Mouse (Mus musculus): Measurements from ENCODE around the gene Mtss1l. TPM values are rescaled to one million over a fixed set of nuclear protein-coding genes. Genes with fewer than 3 reads are reported as not detected.
"Not testable (repeated sequence)": the region's sequence is repeated elsewhere in the genome, so short reads cannot be mapped to it uniquely, and the experiment has no call there.

The Mtss1l gene
- polyA plus RNA-seq, 1 experiment from 2014 or later = 13.2 TPM

DNA sequence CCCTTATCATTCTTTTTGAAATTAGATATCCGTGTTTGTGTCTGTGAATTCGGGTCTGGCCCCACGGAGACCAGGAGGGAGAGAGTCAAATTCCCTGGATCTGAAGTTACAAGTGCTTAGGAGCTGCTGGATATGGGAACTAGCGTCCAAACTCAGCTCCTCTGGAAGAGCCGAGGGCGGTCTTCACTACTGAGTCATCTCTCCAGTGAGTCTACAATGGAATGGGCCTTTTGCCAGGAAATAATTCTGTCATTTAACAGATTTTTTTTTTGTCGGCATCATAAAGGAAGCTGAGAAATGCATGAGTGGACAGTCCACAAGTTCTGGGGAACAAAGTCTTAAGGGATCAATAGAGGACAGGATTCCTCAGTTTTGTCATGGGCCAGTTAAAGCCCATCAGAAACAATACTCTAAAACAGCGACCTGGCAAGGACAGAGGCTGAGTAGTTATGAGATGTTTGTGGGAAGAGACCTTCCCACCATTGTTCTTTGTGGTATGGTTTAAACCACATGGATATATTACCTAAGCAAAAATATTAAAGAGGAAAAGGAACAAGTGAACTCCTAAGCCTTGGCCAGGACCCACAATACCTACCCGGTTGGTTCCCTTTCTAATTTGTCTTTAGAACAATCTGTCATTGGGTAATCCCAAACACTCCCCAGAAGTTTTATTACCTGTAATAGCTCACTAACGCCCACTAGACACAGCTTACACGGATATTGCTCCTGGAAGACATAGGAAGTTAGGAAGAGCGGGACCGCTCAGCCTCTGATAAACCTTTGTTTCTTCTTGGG lies 58.8 kb downstream of the Mtss1l start:
- WGBS = 66% methylated on average over 13 of the region's 13 CpGs

DNA sequence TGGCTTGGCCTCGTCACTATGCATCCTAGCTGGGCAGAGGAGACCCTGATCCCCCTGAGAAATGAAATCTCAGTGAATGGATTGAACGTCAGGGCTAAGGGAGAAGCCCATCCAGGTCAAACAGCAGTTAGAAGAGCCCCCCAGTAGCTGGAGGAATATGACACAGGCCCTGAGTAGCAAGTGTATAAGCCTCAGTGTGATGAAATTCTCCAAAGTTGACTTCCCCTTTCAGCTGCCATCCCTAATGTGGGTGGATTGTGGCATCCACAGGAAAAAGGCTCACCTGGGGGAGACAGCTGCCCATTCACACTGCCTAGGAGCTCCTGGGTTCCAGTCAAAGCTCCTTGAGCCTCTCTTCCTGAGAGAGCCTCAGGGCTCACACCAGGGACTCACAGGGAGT lies 64.1 kb downstream of the Mtss1l start:
- Histone ChIP-seq H3K27ac (ENCODE audit: low read length) (no peak overlapping the region), H3K9ac (ENCODE audit: low read length) (no peak overlapping the region), H3K4me2 (ENCODE audit: low read depth, low read length) (no peak overlapping the region), H3K36me3 (ENCODE audit: control insufficient read depth, insufficient read depth, low read length) (no peaks in the 10 kb centered on the region), H3K4me3 (ENCODE audit: low read length) (no peak overlapping the region), H3K27me3 (ENCODE audit: control insufficient read depth, insufficient read depth, low read depth, low read length) (no peaks in the 10 kb centered on the region), H3K4me1 (replicated peaks; ENCODE audit: control insufficient read depth, insufficient read depth, low read length) (peaks cover 9% of the 10 kb centered on the region), H3K9me3 (ENCODE audit: control insufficient read depth, low read length) (no peaks in the 10 kb centered on the region)
- no peak for ATAC-seq (ENCODE audit: low read depth)
- WGBS = 69% methylated on average over 2 of the region's 2 CpGs

More for the DNA sequence above, 58.8 kb downstream of the Mtss1l start:
- ATAC-seq (ENCODE audit: low read depth) = no peak
- no peak overlapping the region for H3K27ac ChIP-seq (ENCODE audit: low read length)
- no peak overlapping the region for H3K9ac ChIP-seq (ENCODE audit: low read length)
- no peak overlapping the region for H3K4me3 ChIP-seq (ENCODE audit: low read length)
- no peaks in the 10 kb centered on the region for H3K36me3 ChIP-seq (ENCODE audit: control insufficient read depth, insufficient read depth, low read length)
- no peaks in the 10 kb centered on the region for H3K4me1 ChIP-seq (replicated peaks; ENCODE audit: control insufficient read depth, insufficient read depth, low read length)
- H3K27me3 ChIP-seq (ENCODE audit: control insufficient read depth, insufficient read depth, low read depth, low read length) = no peaks in the 10 kb centered on the region
- peaks cover 5% of the 10 kb centered on the region for H3K9me3 ChIP-seq (ENCODE audit: control insufficient read depth, low read length)
- no peak overlapping the region for H3K4me2 ChIP-seq (ENCODE audit: low read depth, low read length)

DNA sequence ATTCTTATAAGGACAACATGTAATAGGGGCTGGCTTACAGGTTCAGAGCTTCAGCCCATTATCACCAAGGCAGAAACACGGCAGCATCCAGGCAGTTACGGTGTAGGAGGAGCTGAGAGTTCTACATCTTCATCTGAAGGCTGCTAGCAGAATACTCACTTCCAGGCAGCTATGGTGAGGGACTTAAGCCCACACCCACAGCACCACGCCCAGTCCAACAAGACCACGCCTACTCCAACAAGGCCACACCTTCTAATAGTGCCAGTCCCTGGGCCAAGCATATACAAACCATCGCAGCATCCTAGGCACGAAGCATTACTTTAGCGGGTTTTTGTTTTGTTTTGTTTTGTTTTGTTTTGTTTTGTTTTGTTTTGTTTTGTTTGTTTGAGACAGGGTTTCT lies 65.2 kb downstream of the Mtss1l start:
- not testable (repeated sequence) for H3K4me1 ChIP-seq (replicated peaks; ENCODE audit: control insufficient read depth, insufficient read depth, low read length); H3K27me3 ChIP-seq (ENCODE audit: control insufficient read depth, insufficient read depth, low read depth, low read length); H3K27ac ChIP-seq (ENCODE audit: low read length); H3K4me2 ChIP-seq (ENCODE audit: low read depth, low read length); H3K9ac ChIP-seq (ENCODE audit: low read length); H3K9me3 ChIP-seq (ENCODE audit: control insufficient read depth, low read length); H3K36me3 ChIP-seq (ENCODE audit: control insufficient read depth, insufficient read depth, low read length); ATAC-seq (ENCODE audit: low read depth); H3K4me3 ChIP-seq (ENCODE audit: low read length)
- WGBS = 77% methylated on average over 7 of the region's 7 CpGs

DNA sequence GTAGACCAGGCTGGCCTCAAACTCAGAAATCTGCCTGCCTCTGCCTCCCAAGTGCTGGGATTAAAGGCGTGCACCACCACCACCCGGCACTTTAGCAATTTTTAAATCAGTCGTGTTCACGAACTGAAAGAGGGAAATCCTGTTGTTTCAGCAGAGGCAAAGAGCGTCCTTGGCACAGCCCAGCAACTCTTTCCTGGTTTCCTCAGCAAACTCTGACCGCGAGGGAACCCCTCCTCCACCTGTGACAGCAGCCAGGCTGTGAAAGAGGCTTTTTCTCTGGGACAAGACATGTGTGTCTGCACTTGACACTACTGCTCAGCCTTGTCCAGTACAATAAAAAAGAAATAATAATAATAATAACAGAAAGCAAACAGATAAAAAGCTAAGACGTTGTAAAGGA lies 65.7 kb downstream of the Mtss1l start:
- Histone ChIP-seq H3K9ac (ENCODE audit: low read length) (no peak overlapping the region), H3K9me3 (ENCODE audit: control insufficient read depth, low read length) (no peaks in the 10 kb centered on the region), H3K27ac (ENCODE audit: low read length) (no peak overlapping the region), H3K36me3 (ENCODE audit: control insufficient read depth, insufficient read depth, low read length) (no peaks in the 10 kb centered on the region), H3K4me2 (ENCODE audit: low read depth, low read length) (no peak overlapping the region), H3K4me1 (replicated peaks; ENCODE audit: control insufficient read depth, insufficient read depth, low read length) (peaks cover 12% of the 10 kb centered on the region), H3K27me3 (ENCODE audit: control insufficient read depth, insufficient read depth, low read depth, low read length) (no peaks in the 10 kb centered on the region), H3K4me3 (ENCODE audit: low read length) (no peak overlapping the region)
- ATAC-seq (ENCODE audit: low read depth) = no peak
- WGBS = 60% methylated on average over 8 of the region's 8 CpGs

DNA sequence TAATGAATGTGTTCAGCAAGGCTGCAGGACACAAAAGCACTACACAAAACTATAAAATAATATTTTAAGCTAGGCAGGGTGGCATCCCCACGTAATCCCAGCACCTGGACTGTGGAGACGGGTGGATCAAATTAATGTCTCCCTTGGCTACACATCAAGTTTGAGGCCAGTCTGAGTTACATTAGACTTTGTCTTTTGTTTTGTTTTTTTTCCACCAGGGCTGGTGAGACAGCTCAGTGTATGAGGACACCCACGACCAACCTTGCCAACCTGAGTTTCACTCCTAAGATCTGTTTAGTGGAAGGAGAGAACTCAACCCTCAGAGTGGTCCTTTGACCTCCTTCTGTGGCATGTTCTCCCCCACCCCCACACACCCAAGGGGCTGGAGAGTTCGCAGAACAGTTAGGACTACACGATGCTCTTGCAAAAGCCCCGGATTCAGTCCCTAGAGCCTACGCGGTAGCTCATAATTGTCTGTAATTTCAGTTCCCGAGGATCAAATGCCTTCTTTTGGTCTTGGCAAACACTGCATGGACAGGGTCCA lies 66.2 kb downstream of the Mtss1l start:
- Histone ChIP-seq H3K9ac (ENCODE audit: low read length) (no peak overlapping the region), H3K4me1 (replicated peaks; ENCODE audit: control insufficient read depth, insufficient read depth, low read length) (peaks cover 17% of the 10 kb centered on the region), H3K27ac (ENCODE audit: low read length) (no peak overlapping the region), H3K36me3 (ENCODE audit: control insufficient read depth, insufficient read depth, low read length) (no peaks in the 10 kb centered on the region), H3K9me3 (ENCODE audit: control insufficient read depth, low read length) (no peaks in the 10 kb centered on the region), H3K27me3 (ENCODE audit: control insufficient read depth, insufficient read depth, low read depth, low read length) (no peaks in the 10 kb centered on the region), H3K4me3 (ENCODE audit: low read length) (no peak overlapping the region), H3K4me2 (ENCODE audit: low read depth, low read length) (no peak overlapping the region)
- WGBS = 85% methylated on average over 9 of the region's 9 CpGs
- ATAC-seq (ENCODE audit: low read depth) = no peak

DNA sequence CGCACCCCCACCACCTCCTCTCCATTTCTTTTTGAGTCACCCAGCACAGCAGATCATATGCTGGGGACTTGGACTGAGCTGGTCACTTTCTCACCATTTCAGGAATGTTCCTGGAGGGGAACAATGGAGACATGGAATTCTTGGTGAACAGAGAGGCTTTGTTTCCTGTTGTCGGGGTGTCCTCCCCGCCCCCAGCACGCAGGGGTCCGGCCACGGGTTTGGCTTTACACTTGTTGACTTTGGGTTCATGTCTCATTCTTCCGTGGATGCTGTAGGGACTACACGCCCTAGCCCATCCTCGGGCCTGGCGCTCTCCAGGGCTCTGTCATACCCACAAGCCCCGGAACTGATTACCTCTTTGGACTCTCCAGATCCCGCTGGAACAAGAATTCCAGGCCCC lies 67.7 kb downstream of the Mtss1l start:
- Histone ChIP-seq H3K4me2 (ENCODE audit: low read depth, low read length) (no peak overlapping the region), H3K4me3 (ENCODE audit: low read length) (no peak overlapping the region), H3K36me3 (ENCODE audit: control insufficient read depth, insufficient read depth, low read length) (no peaks in the 10 kb centered on the region), H3K9me3 (ENCODE audit: control insufficient read depth, low read length) (no peaks in the 10 kb centered on the region), H3K4me1 (replicated peaks; ENCODE audit: control insufficient read depth, insufficient read depth, low read length) (peaks cover 27% of the 10 kb centered on the region), H3K27me3 (ENCODE audit: control insufficient read depth, insufficient read depth, low read depth, low read length) (no peaks in the 10 kb centered on the region), H3K9ac (ENCODE audit: low read length) (no peak overlapping the region), H3K27ac (ENCODE audit: low read length) (no peak overlapping the region)
- WGBS = 55% methylated on average over 12 of the region's 12 CpGs
- no peak for ATAC-seq (ENCODE audit: low read depth)

DNA sequence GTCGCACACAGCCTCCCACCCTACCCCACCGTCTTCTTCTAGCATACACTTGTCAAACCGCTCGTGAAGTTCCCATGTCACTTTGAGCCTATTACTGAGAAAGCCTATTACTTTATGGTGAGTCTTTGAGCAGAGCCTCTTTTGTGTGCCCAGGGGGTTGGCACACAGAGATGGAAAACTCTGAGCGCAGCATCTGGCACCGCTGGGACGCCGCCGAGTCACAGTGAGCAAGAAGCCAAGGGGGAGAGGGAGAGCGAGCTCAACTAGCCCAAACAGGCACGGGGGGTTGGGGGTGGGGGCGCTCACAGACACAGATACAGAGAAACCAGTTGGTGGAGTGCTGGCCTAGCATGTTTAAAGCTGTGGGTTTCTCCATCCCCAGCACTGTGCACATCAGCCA lies 68.3 kb downstream of the Mtss1l start:
- Histone ChIP-seq H3K36me3 (ENCODE audit: control insufficient read depth, insufficient read depth, low read length) (no peaks in the 10 kb centered on the region), H3K4me1 (replicated peaks; ENCODE audit: control insufficient read depth, insufficient read depth, low read length) (peaks cover 28% of the 10 kb centered on the region), H3K27me3 (ENCODE audit: control insufficient read depth, insufficient read depth, low read depth, low read length) (no peaks in the 10 kb centered on the region), H3K9me3 (ENCODE audit: control insufficient read depth, low read length) (no peaks in the 10 kb centered on the region), H3K4me3 (ENCODE audit: low read length) (no peak overlapping the region), H3K4me2 (ENCODE audit: low read depth, low read length) (no peak overlapping the region), H3K9ac (ENCODE audit: low read length) (no peak overlapping the region), H3K27ac (ENCODE audit: low read length) (no peak overlapping the region)
- ATAC-seq (ENCODE audit: low read depth) = no peak
- 40% methylated on average over 12 of the region's 12 CpGs for WGBS

DNA sequence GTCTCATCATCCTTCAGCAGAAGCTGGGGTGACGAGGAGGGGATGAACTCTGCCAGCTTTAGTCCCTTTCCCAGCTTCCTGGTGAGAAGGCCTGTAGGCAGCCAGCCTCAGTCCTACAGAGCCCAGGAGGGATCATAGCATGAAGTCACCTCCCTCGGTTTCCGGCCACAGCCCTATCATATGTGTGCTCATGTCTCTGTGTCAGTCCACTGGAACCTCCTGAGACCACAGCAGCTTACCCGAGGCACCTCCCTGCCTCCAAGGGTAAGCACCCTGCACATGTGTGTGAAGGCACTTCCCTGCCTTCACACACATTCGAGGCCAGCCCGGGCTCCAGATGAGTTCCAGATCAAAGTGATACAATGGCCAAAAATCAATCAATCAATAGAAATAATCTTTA lies 69.0 kb downstream of the Mtss1l start:
- Histone ChIP-seq H3K9me3 (ENCODE audit: control insufficient read depth, low read length) (no peaks in the 10 kb centered on the region), H3K9ac (ENCODE audit: low read length) (no peak overlapping the region), H3K4me3 (ENCODE audit: low read length) (no peak overlapping the region), H3K36me3 (ENCODE audit: control insufficient read depth, insufficient read depth, low read length) (no peaks in the 10 kb centered on the region), H3K4me1 (replicated peaks; ENCODE audit: control insufficient read depth, insufficient read depth, low read length) (peaks cover 28% of the 10 kb centered on the region), H3K27me3 (ENCODE audit: control insufficient read depth, insufficient read depth, low read depth, low read length) (no peaks in the 10 kb centered on the region), H3K4me2 (ENCODE audit: low read depth, low read length) (no peak overlapping the region), H3K27ac (ENCODE audit: low read length) (no peak overlapping the region)
- no peak for ATAC-seq (ENCODE audit: low read depth)
- WGBS = 25% methylated on average over 6 of the region's 6 CpGs

Measured in lung, embryonic 16.5 days (tissue).